Mouse (Mus musculus) mesoderm, embryonic 11.5 days (tissue): ENCODE results near the gene Supt4a.

Experiments used
- DNase-seq: peaks from one replicate; pipeline ENCODE4 v3.0.0-alpha.2; 2012; ENCODE audit warnings: low read depth, low spot score

The Supt4a gene

GRCm38 (mm10) chr11:87768745-87769144 is 31.4 kb downstream of the Supt4a start:
- no peak for DNase-seq

- peak; percentile 59 for DNase-seq
These were observed 33.6 kb downstream of the Supt4a start for GRCm38 (mm10) chr11:87770989-87771388.

- DNase-seq: no peak
These were observed 35.0 kb downstream of the Supt4a start for GRCm38 (mm10) chr11:87772354-87772753.

- peak; percentile 77 for DNase-seq
These were observed 40.9 kb downstream of the Supt4a start for GRCm38 (mm10) chr11:87778100-87778765.

GRCm38 (mm10) chr11:87778915-87779314 is 41.6 kb downstream of the Supt4a start:
- DNase-seq: no peak

- DNase-seq: no peak
These were observed 42.0 kb downstream of the Supt4a start for GRCm38 (mm10) chr11:87779392-87779791.

- no peak for DNase-seq
These were observed 42.8 kb downstream of the Supt4a start for GRCm38 (mm10) chr11:87780130-87780529.

GRCm38 (mm10) chr11:87790088-87790487 is 52.7 kb downstream of the Supt4a start:
- no peak for DNase-seq
